16 mouse cellular contexts compared by ENCODE assay signal in genomic region chr4:10235324-10235723, GRCm38 (mm10).
"Had no signal": no experiment of that assay in that cellular context is flagged by ENCODE, and none has a peak within 500 bp of the region (broad histone marks: within the 10 kb centered on the region; RNA-seq: fewer than 3 reads in every experiment).

No protein-coding gene starts in this region.

- H3K27me3 ChIP-seq: lung, embryonic 15.5 days; megakaryocyte, embryonic 14.5 days; midbrain, embryonic 13.5 days; midbrain, embryonic 15.5 days; neural tube, embryonic 12.5 days; stomach, embryonic 15.5 days had no signal

- DNase-seq: lung, postnatal 14 days; lung, postnatal 36 days; right cerebral cortex, postnatal 14 days; thymus, adult 2 months; thymus, postnatal 25 days; thymus, postnatal 4 days had no signal

- H3K4me2 ChIP-seq: lung, embryonic 15.5 days; midbrain, embryonic 11.5 days; midbrain, embryonic 13.5 days; midbrain, embryonic 15.5 days; neural tube, embryonic 12.5 days; stomach, embryonic 15.5 days had no signal

- H3K9me3 ChIP-seq: lung, embryonic 15.5 days; megakaryocyte, embryonic 14.5 days; midbrain, embryonic 13.5 days; midbrain, embryonic 15.5 days; neural tube, embryonic 12.5 days; stomach, embryonic 15.5 days had no signal

- H3K36me3 ChIP-seq: lung, embryonic 15.5 days; midbrain, embryonic 13.5 days; midbrain, embryonic 15.5 days; neural tube, embryonic 12.5 days; stomach, embryonic 15.5 days had no signal

- ATAC-seq: lung, postnatal 0 days; midbrain, embryonic 13.5 days; midbrain, embryonic 15.5 days had no signal

- H3K9ac ChIP-seq: lung, embryonic 15.5 days; midbrain, embryonic 13.5 days; midbrain, embryonic 15.5 days; neural tube, embryonic 12.5 days; stomach, embryonic 15.5 days had no signal

- H3K27ac ChIP-seq: lung, embryonic 15.5 days; macrophage; midbrain, embryonic 13.5 days; midbrain, embryonic 15.5 days; neural tube, embryonic 12.5 days; stomach, embryonic 15.5 days; stomach, postnatal 0 days had no signal

- H3K4me3 ChIP-seq: lung, embryonic 15.5 days; megakaryocyte, embryonic 14.5 days; midbrain, embryonic 13.5 days; midbrain, embryonic 15.5 days; neural tube, embryonic 12.5 days; stomach, embryonic 15.5 days had no signal

- H3K4me1 ChIP-seq: lung, embryonic 15.5 days; megakaryocyte, embryonic 14.5 days; midbrain, embryonic 13.5 days; midbrain, embryonic 15.5 days; neural tube, embryonic 12.5 days; stomach, embryonic 15.5 days had no signal
